Mouse (Mus musculus) small intestine, adult 2 months (tissue): ENCODE measurements around the gene Gfi1. TPM values are rescaled to one million over a fixed set of nuclear protein-coding genes. Genes with fewer than 3 reads are reported as not detected.

Experiments
- H3K27ac ChIP-seq: fragments of 200-500 bp; 2 replicates; pipeline ENCODE4 v1.5.1; 2012; ENCODE audit warnings: low read depth, low read length, control low read depth, inconsistent platforms; ENCODE audit not compliant: insufficient read depth
- H3K27me3 ChIP-seq: fragments of 200-500 bp; 2 replicates; pipeline ENCODE4 v1.6.1; 2012; ENCODE audit warnings: mild to moderate bottlenecking, moderate library complexity, low read length, inconsistent platforms; ENCODE audit not compliant: control insufficient read depth, insufficient read depth
- H3K36me3 ChIP-seq: fragments of 200-500 bp; 2 replicates; pipeline ENCODE4 v1.6.1; 2012; ENCODE audit warnings: mild to moderate bottlenecking, low read length, control low read depth, inconsistent platforms; ENCODE audit not compliant: control insufficient read depth, insufficient read depth
- H3K4me1 ChIP-seq: fragments of 200-500 bp; 2 replicates; pipeline ENCODE4 v1.6.1; 2012; ENCODE audit warnings: low read length, inconsistent platforms, mixed read lengths; ENCODE audit not compliant: control insufficient read depth, insufficient read depth, insufficient read length
- H3K4me3 ChIP-seq: fragments of 200-500 bp; 2 replicates; pipeline ENCODE4 v1.5.1; 2012; ENCODE audit warnings: low read depth, mild to moderate bottlenecking, control low read depth, inconsistent platforms, low read length, moderate library complexity
- CTCF ChIP-seq: fragments of 200-500 bp; IDR thresholded peaks from 2 replicates; pipeline ENCODE4 v1.5.1; 2012; ENCODE audit warnings: low read depth, mild to moderate bottlenecking, control low read depth, inconsistent platforms, low read length, moderate library complexity, mixed read lengths; ENCODE audit not compliant: insufficient replicate concordance, insufficient read length; ENCODE audit errors: extremely low read depth
- POLR2A ChIP-seq: fragments of 200-500 bp; IDR thresholded peaks from 2 replicates; pipeline ENCODE4 v1.6.1; 2012; ENCODE audit warnings: low read depth, mild to moderate bottlenecking, control low read depth, inconsistent platforms, low read length, moderate library complexity
- WGBS: fragments of 180-500 bp; shearing (Covaris S2); methylation state at CpG from one replicate; pipeline ENCODE4 v1.1.7; 2018; 5-methylcytosine and 5-hydroxymethylcytosine counted together
- polyA plus RNA-seq: library from polyadenylated mRNA; depleted of rRNA; stranded (reverse); fragments of >200 nt; gene quantifications from 2 replicates; pipeline ENCODE4 v1.2.3, GENCODE M21; 2012

Gfi1 gene
- polyA plus RNA-seq, 1 experiment, result 8.7 TPM

- no peak for TF ChIP-seq CTCF
- Histone ChIP-seq H3K27me3 (peaks cover 77% of the 10 kb centered on the region), H3K36me3 (no peaks in the 10 kb centered on the region), H3K4me3 (peak overlapping the region; percentile 50), H3K4me1 (peaks cover 24% of the 10 kb centered on the region), H3K27ac (no peak overlapping the region)
- 18% methylated on average over 33 of the region's 33 CpGs for WGBS
Observed at GRCm38 (mm10) chr5:107721638-107722011, 4.2 kb downstream of the Gfi1 start.

GRCm38 (mm10) chr5:107720991-107721637 lies 4.7 kb downstream of the Gfi1 start:
- Histone ChIP-seq H3K4me1 (peaks cover 24% of the 10 kb centered on the region), H3K36me3 (no peaks in the 10 kb centered on the region), H3K27me3 (peaks cover 72% of the 10 kb centered on the region), H3K27ac (no peak overlapping the region), H3K4me3 (peak overlapping the region; percentile 50)
- 18% methylated on average over 58 of the region's 58 CpGs for WGBS
- no peak for TF ChIP-seq CTCF
- TF ChIP-seq POLR2A, result no peak

GRCm38 (mm10) chr5:107720511-107720910 lies 5.3 kb downstream of the Gfi1 start:
- 24% methylated on average over 5 of the region's 5 CpGs for WGBS
- no peak overlapping the region for H3K4me3 ChIP-seq
- no peak overlapping the region for H3K27ac ChIP-seq
- TF ChIP-seq POLR2A (no peak), CTCF (no peak)
- H3K36me3 ChIP-seq, result no peaks in the 10 kb centered on the region
- peaks cover 24% of the 10 kb centered on the region for H3K4me1 ChIP-seq
- peaks cover 66% of the 10 kb centered on the region for H3K27me3 ChIP-seq

GRCm38 (mm10) chr5:107719786-107720185 lies 6.0 kb downstream of the Gfi1 start:
- Histone ChIP-seq H3K4me3 (no peak overlapping the region), H3K27me3 (peaks cover 59% of the 10 kb centered on the region), H3K27ac (no peak overlapping the region), H3K36me3 (no peaks in the 10 kb centered on the region), H3K4me1 (peaks cover 21% of the 10 kb centered on the region)
- WGBS, result 24% methylated on average over 1 of the region's 1 CpGs
- TF ChIP-seq POLR2A (no peak), CTCF (no peak)

GRCm38 (mm10) chr5:107719209-107719608 lies 6.6 kb downstream of the Gfi1 start:
- Histone ChIP-seq H3K27me3 (peaks cover 53% of the 10 kb centered on the region), H3K4me1 (peaks cover 19% of the 10 kb centered on the region)

GRCm38 (mm10) chr5:107717871-107718361 lies 7.9 kb downstream of the Gfi1 start:
- H3K27me3 ChIP-seq, result peaks cover 40% of the 10 kb centered on the region
- peaks cover 9% of the 10 kb centered on the region for H3K4me1 ChIP-seq
- no peak for TF ChIP-seq POLR2A
- TF ChIP-seq CTCF, result no peak
- H3K27ac ChIP-seq, result no peak overlapping the region
- no peak overlapping the region for H3K4me3 ChIP-seq
- H3K36me3 ChIP-seq, result no peaks in the 10 kb centered on the region
- WGBS, result 25% methylated on average over 11 of the region's 11 CpGs

More at GRCm38 (mm10) chr5:107719209-107719608, 6.6 kb downstream of the Gfi1 start:
- WGBS, result 30% methylated on average over 3 of the region's 3 CpGs
- H3K36me3 ChIP-seq, result no peaks in the 10 kb centered on the region
- no peak overlapping the region for H3K4me3 ChIP-seq
- H3K27ac ChIP-seq, result no peak overlapping the region
- TF ChIP-seq CTCF, result no peak
- TF ChIP-seq POLR2A, result no peak

GRCm38 (mm10) chr5:107711689-107712088 lies 14.1 kb downstream of the Gfi1 start:
- TF ChIP-seq POLR2A, result no peak
- TF ChIP-seq CTCF, result no peak
- no peak overlapping the region for H3K27ac ChIP-seq
- WGBS, result 19% methylated on average over 2 of the region's 2 CpGs
- no peaks in the 10 kb centered on the region for H3K4me1 ChIP-seq
- H3K4me3 ChIP-seq, result no peak overlapping the region
- H3K36me3 ChIP-seq, result no peaks in the 10 kb centered on the region
- H3K27me3 ChIP-seq, result no peaks in the 10 kb centered on the region; the same call in none of the 2 replicates
